Mouse (Mus musculus) layer of hippocampus, postnatal 36 days (tissue): ENCODE results near the gene Krt80. TPM values are rescaled to one million over a fixed set of nuclear protein-coding genes. Genes with fewer than 3 reads are reported as not detected.

Experiments used
- DNase-seq, 2 experiments: peaks; one replicate each; pipeline ENCODE4 v3.0.0; 2022
- total RNA-seq, 2 experiments: library from RNA; stranded (reverse); gene quantifications; 2 replicates each; pipeline ENCODE4 v1.2.3; 2021

Gene Krt80
- under 1 TPM in 1 of 2 experiments, not detected in 1; 0.46 TPM for total RNA-seq

GRCm38 (mm10) chr15:101370101-101370911, at the start of gene Krt80:
Gene Krt80 (minus strand): TSS chr15:101370162.
- DNase-seq: no peak

GRCm38 (mm10) chr15:101418950-101419349, 49.0 kb upstream of the Krt80 start:
- DNase-seq: no peak

- DNase-seq: no peak
These were observed 45.0 kb upstream of the Krt80 start for GRCm38 (mm10) chr15:101414807-101415565.

- no peak for DNase-seq
These were observed 44.1 kb upstream of the Krt80 start for GRCm38 (mm10) chr15:101413916-101414635.

GRCm38 (mm10) chr15:101412188-101412587, 42.2 kb upstream of the Krt80 start:
- DNase-seq: no peak

DNA sequence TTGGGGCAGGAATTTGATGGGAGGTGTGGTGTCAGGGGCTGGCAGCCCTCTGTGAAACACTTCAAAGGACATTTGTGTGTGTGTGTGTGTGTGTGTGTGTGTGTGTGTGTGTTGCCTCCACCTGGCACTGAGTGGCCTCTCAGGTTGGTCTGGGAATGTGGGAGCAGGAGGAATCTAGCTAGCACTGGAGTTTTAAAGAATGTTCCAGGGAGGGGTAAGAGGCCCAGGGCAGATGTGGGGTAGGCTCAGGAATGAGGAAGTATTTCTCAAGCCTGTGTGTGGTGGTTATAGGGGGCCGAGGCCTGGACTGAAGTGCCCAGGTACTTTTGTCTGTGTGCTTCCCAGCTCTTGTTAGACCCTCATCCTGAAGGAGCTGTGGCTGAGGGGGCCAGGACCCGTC, 40.8 kb upstream of the Krt80 start, which contains the start of gene Krt7:
TSS of gene Krt7 (plus strand) at position 269 of the 400 bp plus-strand sequence.
- DNase-seq: no peak

- DNase-seq: no peak
These were observed 28.3 kb upstream of the Krt80 start for GRCm38 (mm10) chr15:101398269-101398668.

DNA sequence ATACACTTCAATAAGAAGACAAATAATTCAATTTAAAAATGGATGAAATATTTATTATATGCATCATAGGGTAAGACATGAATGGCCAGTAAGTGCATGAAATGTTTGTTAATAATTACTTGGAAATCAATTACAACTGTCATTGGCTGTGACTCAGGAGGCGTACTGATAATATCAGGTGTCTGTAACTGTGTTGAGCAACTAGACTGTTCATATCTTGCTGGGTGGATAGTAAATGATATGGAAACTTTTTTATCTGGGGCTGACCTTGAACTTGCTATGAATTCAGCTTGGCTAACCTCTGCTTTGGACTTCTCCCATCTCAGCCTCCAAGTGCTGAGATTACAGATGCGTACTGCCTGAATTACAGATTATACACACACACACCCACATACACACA, 27.7 kb upstream of the Krt80 start:
- no peak for DNase-seq

DNA sequence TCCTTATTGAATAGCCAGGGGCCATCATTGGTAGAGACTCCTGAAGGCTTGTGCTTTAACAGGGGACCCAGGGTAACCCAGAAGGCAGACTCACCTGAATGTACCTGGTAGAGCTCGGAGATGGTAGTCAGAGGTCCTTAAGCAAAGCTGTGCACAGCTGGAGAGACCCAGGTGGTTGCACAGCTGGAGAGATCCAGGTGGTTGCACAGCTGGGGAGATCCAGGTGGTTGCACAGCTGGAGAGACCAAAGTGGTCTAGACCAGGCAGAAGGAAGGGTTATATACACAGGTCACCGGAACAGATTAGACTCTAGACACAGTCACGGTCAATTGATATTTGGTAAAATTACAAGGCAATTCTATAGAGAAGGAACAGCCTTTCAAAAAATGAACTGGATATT, 27.0 kb upstream of the Krt80 start:
- no peak for DNase-seq

DNA sequence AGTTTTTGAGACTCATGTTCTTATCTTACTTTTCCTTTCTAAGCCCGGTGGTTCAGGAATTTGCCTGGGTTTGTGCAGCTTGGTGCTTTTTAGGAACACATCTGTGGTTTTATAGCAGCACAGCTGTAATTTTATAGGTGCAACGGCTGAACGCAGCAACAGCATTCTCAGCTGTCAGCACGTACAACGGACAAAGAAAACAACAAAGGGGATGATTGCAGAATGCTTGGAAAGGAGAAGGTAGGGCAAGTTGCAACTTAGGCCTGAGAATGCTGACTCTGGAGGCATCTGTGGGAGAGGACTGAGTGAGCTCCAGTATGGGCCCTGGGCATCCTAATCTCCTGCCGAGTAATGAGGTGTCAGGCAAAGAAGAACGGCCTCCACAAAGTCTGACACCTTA, 26.5 kb upstream of the Krt80 start:
- no peak for DNase-seq

DNA sequence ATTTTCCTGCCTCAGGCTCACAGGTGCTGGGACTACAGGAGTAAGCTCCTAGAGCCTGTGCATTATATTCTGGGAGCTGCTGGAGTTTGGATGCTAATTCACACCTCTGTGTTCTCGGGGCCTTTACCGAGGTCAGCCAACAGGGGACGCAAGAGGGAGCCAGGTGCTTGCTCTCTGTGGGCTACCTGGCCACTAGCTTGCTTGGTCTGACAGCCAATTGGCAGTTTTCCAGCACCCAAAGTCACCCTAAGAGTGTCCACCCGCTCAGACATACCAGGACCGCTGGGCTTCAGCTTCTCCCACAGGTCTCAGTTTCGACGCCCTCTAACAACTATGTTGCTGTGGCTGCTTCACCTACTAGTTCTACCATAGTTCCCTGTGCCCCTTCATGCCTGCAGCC, 24.9 kb upstream of the Krt80 start:
- no peak for DNase-seq

DNA sequence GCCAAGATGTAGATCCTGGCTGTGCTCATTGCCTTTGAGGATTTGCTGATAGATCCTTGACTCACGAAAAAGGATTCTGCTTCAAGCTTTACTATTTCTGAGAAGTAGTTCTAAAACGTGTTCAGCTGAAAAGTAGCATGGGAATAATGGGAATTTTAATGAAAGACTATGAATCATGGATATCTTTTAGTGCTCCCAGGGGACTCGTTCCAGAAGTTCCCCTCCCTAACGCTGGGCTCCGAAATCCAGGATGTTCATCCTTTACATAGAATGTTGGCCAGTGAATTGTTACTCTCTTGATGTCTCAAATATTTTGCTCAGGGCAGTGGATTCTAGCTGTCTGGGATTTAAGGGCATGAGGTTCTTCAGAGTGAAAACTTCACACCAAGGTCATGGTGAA, 22.3 kb upstream of the Krt80 start:
- DNase-seq: no peak

DNA sequence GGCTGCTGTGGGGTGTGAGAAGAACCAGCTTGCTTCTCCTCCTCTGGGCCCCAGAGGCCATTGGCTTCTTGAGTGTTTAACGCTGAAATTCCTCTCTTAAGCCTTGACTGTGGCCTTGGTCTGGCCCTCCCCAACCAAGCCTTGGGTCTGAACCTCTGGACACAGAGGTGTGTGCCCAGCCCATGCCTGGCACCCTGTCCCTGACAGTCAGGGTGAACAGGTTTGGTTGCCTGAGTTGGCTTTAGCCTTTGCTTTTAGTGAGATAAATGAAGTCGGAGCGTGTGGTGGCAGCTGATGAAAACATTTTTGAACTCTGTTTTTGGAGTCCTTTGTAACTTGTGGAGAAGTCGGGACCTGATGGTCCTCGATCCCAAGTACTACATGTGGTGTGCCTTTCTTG, 20.2 kb upstream of the Krt80 start:
- DNase-seq: no peak

DNA sequence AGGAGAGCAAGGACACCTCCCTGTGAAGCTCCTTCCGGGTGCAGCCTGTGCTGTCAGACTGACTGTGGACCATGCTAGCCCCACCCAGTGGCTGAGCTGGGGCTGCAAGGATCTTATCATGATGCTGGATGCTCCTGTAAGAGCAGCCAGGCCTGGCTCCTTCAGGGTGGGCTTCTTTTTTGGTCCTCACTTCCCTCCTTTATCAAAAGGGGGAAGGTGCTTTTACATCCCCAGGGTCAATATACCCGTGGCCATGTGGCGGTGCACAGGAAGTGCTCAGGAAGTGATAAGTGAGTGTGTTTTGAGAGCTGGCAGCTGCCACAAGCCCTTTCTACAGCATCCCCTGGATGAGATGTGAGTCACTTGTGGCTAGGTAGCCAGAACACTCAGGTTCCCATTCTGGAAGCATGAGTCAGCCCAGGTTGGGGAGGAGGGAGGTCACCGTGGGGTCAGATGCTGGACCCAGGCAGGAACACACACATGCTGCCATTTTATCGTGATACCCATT, 18.1 kb upstream of the Krt80 start:
- DNase-seq: no peak

DNA sequence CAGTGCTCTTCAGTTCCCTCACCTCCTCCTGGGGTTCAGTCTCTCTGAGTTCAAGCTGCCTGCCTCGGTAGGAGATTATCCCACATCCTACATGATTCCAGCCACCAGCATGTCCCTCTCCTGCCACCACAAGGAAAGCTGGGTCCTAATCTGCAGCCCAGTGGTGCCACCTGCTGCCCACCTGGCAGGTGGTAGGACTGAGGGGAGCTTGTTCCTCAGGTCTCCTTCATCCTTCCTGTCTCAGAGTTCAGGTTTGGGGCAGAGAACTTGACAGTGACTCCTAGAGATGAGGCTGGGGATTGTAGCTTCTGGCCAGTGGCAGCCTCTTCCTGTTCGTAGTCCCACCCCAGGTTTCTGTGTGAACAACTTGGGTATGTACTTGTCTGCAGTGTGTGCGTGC, 17.2 kb upstream of the Krt80 start:
- no peak for DNase-seq

- no peak for DNase-seq
These were observed 15.1 kb upstream of the Krt80 start for GRCm38 (mm10) chr15:101385064-101385463.

- DNase-seq: no peak
These were observed 14.6 kb upstream of the Krt80 start for GRCm38 (mm10) chr15:101384610-101385009.

DNA sequence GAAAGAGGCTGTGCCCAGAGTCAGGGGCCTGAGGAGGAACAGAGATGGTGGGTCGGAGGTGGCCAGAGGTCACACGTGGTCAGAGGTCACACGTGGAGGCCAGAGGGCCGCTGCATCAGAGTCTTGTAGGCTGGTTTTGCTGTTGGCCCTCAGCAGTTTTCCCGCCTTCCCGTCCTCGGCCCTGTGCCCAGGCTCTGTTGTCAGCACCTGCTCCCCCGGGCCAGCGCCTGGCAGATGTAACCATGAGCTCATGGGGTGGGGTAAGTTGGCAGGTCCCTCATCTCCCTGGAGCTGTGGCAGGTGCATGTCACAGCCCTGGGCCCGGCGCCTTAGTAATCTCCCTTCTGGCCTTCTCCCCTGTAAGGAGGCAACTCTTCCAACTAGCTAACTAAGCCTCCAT, 12.8 kb upstream of the Krt80 start:
- no peak for DNase-seq

GRCm38 (mm10) chr15:101381758-101382157, 11.8 kb upstream of the Krt80 start:
- DNase-seq: no peak

GRCm38 (mm10) chr15:101378646-101379045, 8.7 kb upstream of the Krt80 start:
- DNase-seq: no peak

DNA sequence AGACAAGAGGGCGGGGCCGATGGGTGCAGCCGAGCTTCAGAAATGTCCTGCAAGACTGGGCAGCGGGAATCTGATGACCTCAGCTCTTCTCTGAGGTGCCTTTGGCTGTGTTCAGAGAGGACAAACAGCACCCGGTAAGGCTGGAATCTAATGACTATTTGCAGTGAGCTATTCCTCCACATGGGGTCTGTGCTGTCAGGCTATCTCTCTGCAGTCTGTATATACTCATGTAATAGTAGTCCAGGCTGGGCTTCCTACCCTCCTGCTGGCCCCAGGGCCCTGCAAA, 6.8 kb upstream of the Krt80 start:
- DNase-seq: no peak

GRCm38 (mm10) chr15:101375956-101376775, 6.2 kb upstream of the Krt80 start:
- DNase-seq: peak; percentile 37
